Mouse (Mus musculus): ENCODE results near the gene Dhfr. TPM values are rescaled to one million over a fixed set of nuclear protein-coding genes. Genes with fewer than 3 reads are reported as not detected.

The Dhfr gene
- polyA plus RNA-seq, 1 experiment from 2014 or later, result 28.5 TPM

- Histone ChIP-seq H3K9ac (ENCODE audit: low read length) (no peak overlapping the region), H3K27ac (replicated peaks; ENCODE audit: low read depth, low read length) (no peak overlapping the region), H3K9me3 (ENCODE audit: control insufficient read depth, low read length) (no peaks in the 10 kb centered on the region), H3K4me2 (ENCODE audit: low read depth, severe bottlenecking) (no peak overlapping the region), H3K36me3 (ENCODE audit: control insufficient read depth, insufficient read depth, low read length) (peaks cover 5% of the 10 kb centered on the region; the same call in 1 of the 2 replicates), H3K4me1 (ENCODE audit: control insufficient read depth, insufficient read depth, low read length) (no peaks in the 10 kb centered on the region), H3K27me3 (ENCODE audit: control insufficient read depth, insufficient read depth, low read length) (no peaks in the 10 kb centered on the region), H3K4me3 (ENCODE audit: low read depth, low read length) (no peak overlapping the region)
- no peak for ATAC-seq (ENCODE audit: insufficient number of reproducible peaks, low FRiP score, low TSS enrichment, low read depth)
- 85% methylated on average over 1 of the region's 1 CpGs for WGBS
- DNase-seq (ENCODE audit: low spot score), result no peak
These were observed 17.7 kb upstream of the Dhfr start for GRCm38 (mm10) chr13:92336857-92337256.

DNA sequence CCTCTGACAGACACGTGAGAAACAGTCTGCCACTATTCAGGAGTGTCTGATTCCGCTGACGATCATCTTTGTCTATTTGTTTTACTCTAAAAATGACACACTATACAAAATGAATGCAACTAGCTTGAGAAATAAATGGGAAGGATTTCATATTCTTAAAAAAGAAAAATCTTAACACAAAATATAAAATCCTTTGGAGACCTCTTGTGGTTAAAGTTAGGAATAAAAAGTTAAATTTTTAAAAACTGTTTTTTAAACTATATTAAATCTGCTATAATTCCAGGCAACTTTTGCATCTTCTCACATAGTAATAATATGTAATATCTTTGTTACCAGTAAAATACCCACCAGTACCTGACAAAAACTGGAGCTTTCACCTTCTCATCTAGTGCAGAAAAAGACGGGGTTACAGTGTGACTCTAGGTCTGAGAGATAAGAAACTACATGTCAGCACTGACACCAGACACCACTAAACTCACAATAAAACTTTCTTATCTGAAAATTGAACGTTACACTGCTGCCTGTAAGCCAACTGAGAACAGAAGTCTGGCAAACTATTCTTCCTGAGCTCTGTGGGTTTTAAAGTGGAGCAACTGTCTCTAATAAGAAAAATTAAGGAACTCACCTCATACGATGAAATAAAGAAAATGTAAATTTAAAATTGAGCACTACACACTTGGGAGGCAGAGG lies 16.6 kb upstream of the Dhfr start:
- peaks cover 5% of the 10 kb centered on the region; the same call in 1 of the 2 replicates for H3K36me3 ChIP-seq (ENCODE audit: control insufficient read depth, insufficient read depth, low read length)
- no peak overlapping the region for H3K4me3 ChIP-seq (ENCODE audit: low read depth, low read length)
- H3K4me2 ChIP-seq (ENCODE audit: low read depth, severe bottlenecking), result no peak overlapping the region
- H3K27me3 ChIP-seq (ENCODE audit: control insufficient read depth, insufficient read depth, low read length), result no peaks in the 10 kb centered on the region
- no peak overlapping the region for H3K9ac ChIP-seq (ENCODE audit: low read length)
- no peak overlapping the region for H3K27ac ChIP-seq (replicated peaks; ENCODE audit: low read depth, low read length)
- H3K9me3 ChIP-seq (ENCODE audit: control insufficient read depth, low read length), result no peaks in the 10 kb centered on the region
- ATAC-seq (ENCODE audit: insufficient number of reproducible peaks, low FRiP score, low TSS enrichment, low read depth), result no peak
- no peaks in the 10 kb centered on the region for H3K4me1 ChIP-seq (ENCODE audit: control insufficient read depth, insufficient read depth, low read length)
- DNase-seq (ENCODE audit: low spot score), result no peak
- 90% methylated on average over 6 of the region's 6 CpGs for WGBS

DNA sequence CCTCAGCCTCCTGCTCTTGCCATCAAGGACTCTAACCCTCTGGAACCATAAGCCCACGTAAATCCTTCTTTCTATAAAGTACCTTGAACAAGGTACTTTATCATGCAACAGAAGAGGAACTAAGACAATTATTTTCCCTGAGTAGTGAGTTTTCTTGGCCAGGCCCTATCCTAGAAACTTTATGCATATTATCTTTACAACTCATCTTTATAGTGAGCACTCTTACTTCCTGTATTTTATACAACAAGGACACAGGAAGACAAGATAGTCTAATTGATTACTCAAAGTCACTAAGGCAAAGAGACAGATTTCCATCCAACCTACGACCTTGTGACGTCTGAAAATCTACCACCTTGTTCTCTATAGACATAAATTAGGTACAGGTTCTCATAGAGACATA lies 14.7 kb upstream of the Dhfr start:
- Histone ChIP-seq H3K9me3 (ENCODE audit: control insufficient read depth, low read length) (no peaks in the 10 kb centered on the region), H3K27ac (replicated peaks; ENCODE audit: low read depth, low read length) (no peak overlapping the region), H3K9ac (ENCODE audit: low read length) (no peak overlapping the region), H3K27me3 (ENCODE audit: control insufficient read depth, insufficient read depth, low read length) (no peaks in the 10 kb centered on the region), H3K4me3 (ENCODE audit: low read depth, low read length) (no peak overlapping the region), H3K4me2 (ENCODE audit: low read depth, severe bottlenecking) (no peak overlapping the region), H3K4me1 (ENCODE audit: control insufficient read depth, insufficient read depth, low read length) (no peaks in the 10 kb centered on the region), H3K36me3 (ENCODE audit: control insufficient read depth, insufficient read depth, low read length) (peaks cover 7% of the 10 kb centered on the region; the same call in 1 of the 2 replicates)
- WGBS, result 91% methylated on average over 3 of the region's 3 CpGs
- no peak for DNase-seq (ENCODE audit: low spot score)
- ATAC-seq (ENCODE audit: insufficient number of reproducible peaks, low FRiP score, low TSS enrichment, low read depth), result no peak

DNA sequence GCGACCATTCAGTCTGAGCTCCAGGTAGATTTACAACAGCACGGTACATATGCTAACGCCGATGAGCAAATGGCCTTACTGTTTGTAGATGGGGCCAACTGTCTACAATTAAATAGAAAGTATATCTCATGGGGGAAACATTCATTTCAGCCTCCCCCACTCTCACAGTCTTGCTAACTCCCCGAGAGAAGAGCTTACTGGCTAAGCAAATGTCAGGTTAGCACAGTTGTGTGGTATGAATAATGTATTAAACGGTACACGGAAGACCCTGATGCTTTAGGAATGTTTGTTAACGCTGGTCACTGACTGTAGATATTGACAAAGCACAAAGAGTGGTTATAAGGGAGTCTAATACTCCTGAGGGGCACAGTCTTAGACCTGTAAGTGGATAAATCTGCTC lies 10.5 kb upstream of the Dhfr start:
- Histone ChIP-seq H3K4me2 (ENCODE audit: low read depth, severe bottlenecking) (no peak overlapping the region), H3K27me3 (ENCODE audit: control insufficient read depth, insufficient read depth, low read length) (no peaks in the 10 kb centered on the region), H3K4me1 (ENCODE audit: control insufficient read depth, insufficient read depth, low read length) (no peaks in the 10 kb centered on the region), H3K9me3 (ENCODE audit: control insufficient read depth, low read length) (no peaks in the 10 kb centered on the region), H3K27ac (replicated peaks; ENCODE audit: low read depth, low read length) (no peak overlapping the region), H3K9ac (ENCODE audit: low read length) (no peak overlapping the region), H3K4me3 (ENCODE audit: low read depth, low read length) (no peak overlapping the region), H3K36me3 (ENCODE audit: control insufficient read depth, insufficient read depth, low read length) (peaks cover 4% of the 10 kb centered on the region; the same call in 1 of the 2 replicates)
- DNase-seq (ENCODE audit: low spot score) (no peak), ATAC-seq (ENCODE audit: insufficient number of reproducible peaks, low FRiP score, low TSS enrichment, low read depth) (no peak)
- 92% methylated on average over 8 of the region's 8 CpGs for WGBS

DNA sequence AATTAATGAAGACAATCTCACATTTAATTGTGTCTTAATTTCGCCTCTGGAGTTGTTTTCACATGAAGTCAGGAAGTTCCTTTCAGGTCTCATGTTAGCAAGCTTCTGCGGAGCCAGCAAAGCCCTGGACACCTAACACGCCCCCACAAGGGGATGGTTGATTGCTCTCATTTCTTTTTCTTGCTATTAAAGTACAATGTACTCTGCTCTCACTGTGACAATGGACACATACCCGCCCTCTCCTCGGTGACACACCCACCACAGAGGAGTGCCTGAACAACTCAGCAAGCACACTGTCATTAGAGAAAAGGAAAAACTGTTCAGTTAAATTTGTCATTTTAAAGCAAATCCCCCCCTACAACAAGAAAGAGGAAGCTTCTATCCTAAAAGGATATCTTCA lies 8.2 kb upstream of the Dhfr start:
- DNase-seq (ENCODE audit: low spot score) (no peak), ATAC-seq (ENCODE audit: insufficient number of reproducible peaks, low FRiP score, low TSS enrichment, low read depth) (no peak)
- Histone ChIP-seq H3K36me3 (ENCODE audit: control insufficient read depth, insufficient read depth, low read length) (peaks cover 2% of the 10 kb centered on the region; the same call in 1 of the 2 replicates), H3K9me3 (ENCODE audit: control insufficient read depth, low read length) (no peaks in the 10 kb centered on the region), H3K4me3 (ENCODE audit: low read depth, low read length) (no peak overlapping the region), H3K27me3 (ENCODE audit: control insufficient read depth, insufficient read depth, low read length) (no peaks in the 10 kb centered on the region), H3K27ac (replicated peaks; ENCODE audit: low read depth, low read length) (no peak overlapping the region), H3K9ac (ENCODE audit: low read length) (no peak overlapping the region), H3K4me1 (ENCODE audit: control insufficient read depth, insufficient read depth, low read length) (no peaks in the 10 kb centered on the region), H3K4me2 (ENCODE audit: low read depth, severe bottlenecking) (no peak overlapping the region)
- 91% methylated on average over 5 of the region's 5 CpGs for WGBS

- H3K4me3 ChIP-seq (ENCODE audit: low read depth, low read length), result no peak overlapping the region
These were observed 3.4 kb upstream of the Dhfr start for GRCm38 (mm10) chr13:92351100-92351499.

GRCm38 (mm10) chr13:92353956-92354355 lies 570 bp upstream of the Dhfr start:
- Histone ChIP-seq H3K27ac (replicated peaks; ENCODE audit: low read depth, low read length) (0 out of 2 replicates have a peak overlapping the region, but pooled peaks have one; percentile 36), H3K9ac (ENCODE audit: low read length) (peak overlapping the region; percentile 65; the same call in 1 of the 2 replicates), H3K36me3 (ENCODE audit: control insufficient read depth, insufficient read depth, low read length) (no peaks in the 10 kb centered on the region), H3K4me1 (ENCODE audit: control insufficient read depth, insufficient read depth, low read length) (peaks cover 8% of the 10 kb centered on the region; the same call in 1 of the 2 replicates), H3K4me3 (ENCODE audit: low read depth, low read length) (peak overlapping the region; percentile 63), H3K9me3 (ENCODE audit: control insufficient read depth, low read length) (no peaks in the 10 kb centered on the region), H3K27me3 (ENCODE audit: control insufficient read depth, insufficient read depth, low read length) (no peaks in the 10 kb centered on the region), H3K4me2 (ENCODE audit: low read depth, severe bottlenecking) (peak overlapping the region; percentile 62)
- WGBS, result 38% methylated on average over 4 of the region's 4 CpGs
- DNase-seq (ENCODE audit: low spot score), result no peak
- ATAC-seq (ENCODE audit: insufficient number of reproducible peaks, low FRiP score, low TSS enrichment, low read depth), result no peak

More at GRCm38 (mm10) chr13:92351100-92351499, 3.4 kb upstream of the Dhfr start:
- Histone ChIP-seq H3K9me3 (ENCODE audit: control insufficient read depth, low read length) (no peaks in the 10 kb centered on the region), H3K9ac (ENCODE audit: low read length) (no peak overlapping the region), H3K27ac (replicated peaks; ENCODE audit: low read depth, low read length) (no peak overlapping the region), H3K36me3 (ENCODE audit: control insufficient read depth, insufficient read depth, low read length) (no peaks in the 10 kb centered on the region; the same call in 1 of the 2 replicates), H3K4me2 (ENCODE audit: low read depth, severe bottlenecking) (no peak overlapping the region), H3K4me1 (ENCODE audit: control insufficient read depth, insufficient read depth, low read length) (peaks cover 4% of the 10 kb centered on the region; the same call in 1 of the 2 replicates), H3K27me3 (ENCODE audit: control insufficient read depth, insufficient read depth, low read length) (no peaks in the 10 kb centered on the region)
- WGBS, result 92% methylated on average over 6 of the region's 6 CpGs
- no peak for ATAC-seq (ENCODE audit: insufficient number of reproducible peaks, low FRiP score, low TSS enrichment, low read depth)
- no peak for DNase-seq (ENCODE audit: low spot score)

DNA sequence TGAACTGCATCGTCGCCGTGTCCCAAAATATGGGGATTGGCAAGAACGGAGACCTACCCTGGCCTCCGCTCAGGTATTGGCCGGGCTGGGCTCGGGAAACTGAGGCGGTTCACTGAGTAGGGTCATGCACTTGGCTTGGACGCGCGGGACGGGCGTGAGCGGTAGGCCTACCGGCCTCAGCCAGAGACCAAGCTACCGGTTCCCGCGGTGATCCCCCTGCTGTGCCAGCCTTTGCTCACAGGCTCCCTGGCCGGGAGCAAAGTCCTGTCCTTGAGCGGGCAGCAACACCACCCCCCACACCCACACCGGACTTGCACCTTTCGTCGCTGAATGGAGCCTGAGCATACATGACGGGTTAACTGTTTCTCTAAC lies 732 bp downstream of the Dhfr start:
- Histone ChIP-seq H3K27me3 (ENCODE audit: control insufficient read depth, insufficient read depth, low read length) (no peaks in the 10 kb centered on the region), H3K4me3 (ENCODE audit: low read depth, low read length) (peak overlapping the region; percentile 63), H3K4me2 (ENCODE audit: low read depth, severe bottlenecking) (peak overlapping the region; percentile 62), H3K27ac (replicated peaks; ENCODE audit: low read depth, low read length) (0 out of 2 replicates have a peak overlapping the region, but pooled peaks have one; percentile 30), H3K9me3 (ENCODE audit: control insufficient read depth, low read length) (no peaks in the 10 kb centered on the region), H3K4me1 (ENCODE audit: control insufficient read depth, insufficient read depth, low read length) (peaks cover 8% of the 10 kb centered on the region; the same call in 1 of the 2 replicates), H3K36me3 (ENCODE audit: control insufficient read depth, insufficient read depth, low read length) (peaks cover 4% of the 10 kb centered on the region), H3K9ac (ENCODE audit: low read length) (peak overlapping the region; percentile 71)
- DNase-seq (ENCODE audit: low spot score), result no peak
- 1% methylated on average over 24 of the region's 24 CpGs for WGBS
- peak; percentile 58 for ATAC-seq (ENCODE audit: insufficient number of reproducible peaks, low FRiP score, low TSS enrichment, low read depth)

All from limb, embryonic 11.5 days (tissue).